In genomic region chr12:118299956-118300355, GRCm38 (mm10) we compare ENCODE assay signal across 7 mouse cellular contexts. TPM values are rescaled to one million over a fixed set of nuclear protein-coding genes. Genes with fewer than 3 reads are reported as not detected.
DNase-seq lines count a peak whose midpoint lies in the region; ATAC-seq lines count a peak whose summit lies in the region.

No protein-coding gene starts in this region.

- H3K4me2 ChIP-seq in heart, embryonic 14.5 days (ENCODE audit: low read length): peak overlapping the region; percentile 76

- DNase-seq in ES-CJ7 (ENCODE audit: low read depth, low spot score) (peak; percentile 18), R1 (ENCODE audit: low read depth, low spot score) (peak; percentile 64)
- DNase-seq in embryo, embryonic 11.5 days (ENCODE audit: low read depth, low spot score): peak; percentile 19
- DNase-seq in kidney, postnatal 14 days: peak; percentile 51
- DNase-seq in lung, postnatal 36 days: peak; percentile 80
- DNase-seq in thymus, postnatal 10 days (ENCODE audit: low spot score in 2 of 2): peak; percentile 10 to 11

- H3K36me3 ChIP-seq in heart, embryonic 14.5 days (ENCODE audit: control insufficient read depth, insufficient read depth, low read length): peaks cover 13% of the 10 kb centered on the region

- no peak overlapping the region for H3K9ac ChIP-seq in heart, embryonic 14.5 days (ENCODE audit: low read length)

- H3K27me3 ChIP-seq in heart, embryonic 14.5 days (ENCODE audit: control insufficient read depth, insufficient read depth, low read length): no peaks in the 10 kb centered on the region

- ATAC-seq in heart, embryonic 14.5 days (ENCODE audit: insufficient number of reproducible peaks, insufficient read depth, low FRiP score, low read depth): no peak

- no peak overlapping the region; a peak in 1 of 4 replicates for H3K27ac ChIP-seq in heart, embryonic 14.5 days (replicated peaks in 1 of 2; ENCODE audit: control insufficient read depth in 1 of 2, insufficient read depth in 1 of 2, low read depth in 2 of 2, low read length in 2 of 2)

- peak overlapping the region; percentile 7 to 91; a peak in 1 of 4 replicates for H3K4me3 ChIP-seq in heart, embryonic 14.5 days (ENCODE audit: control insufficient read depth in 1 of 2, insufficient read depth in 1 of 2, low read depth in 1 of 2, low read length in 2 of 2)

- peaks cover 6 to 21% of the 10 kb centered on the region in 2 experiments; a peak in 3 of 4 replicates for H3K4me1 ChIP-seq in heart, embryonic 14.5 days (ENCODE audit: control insufficient read depth in 2 of 2, insufficient read depth in 2 of 2, low read length in 2 of 2)

- H3K9me3 ChIP-seq in heart, embryonic 14.5 days (ENCODE audit: control insufficient read depth, low read length): no peaks in the 10 kb centered on the region

- WGBS in heart, embryonic 14.5 days: 33% methylated on average over 6 of the region's 6 CpGs

RNA-seq across cellular contexts. Expression of gene Sp4, which starts 1.3 kb away (rescaled TPM):
- polyA plus RNA-seq in heart, embryonic 14.5 days (2014; fragmentation: Nextera tagmentation; extraction: Ambion mirVana): 7.9 and 11.4 TPM in 2 replicates

Comparison
In these comparisons a context has a peak if more than half of its experiments do, and no peak if none do; other contexts are left out.
1. DNase-seq: peak in every context shown above with its lines; median percentile 80 in lung, postnatal 36 days; 64 in R1; 51 in kidney, postnatal 14 days; 19 in embryo, embryonic 11.5 days; 18 in ES-CJ7; 10 in thymus, postnatal 10 days.